Mouse (Mus musculus) spleen, postnatal 10 days (tissue): ENCODE data around the gene Cog2.

Experiments
- DNase-seq, 2 experiments: peaks; one replicate each; pipeline ENCODE4 v3.0.0; 2021 to 2022; ENCODE audit warnings: low spot score in 2 of 2

Cog2 gene

DNA sequence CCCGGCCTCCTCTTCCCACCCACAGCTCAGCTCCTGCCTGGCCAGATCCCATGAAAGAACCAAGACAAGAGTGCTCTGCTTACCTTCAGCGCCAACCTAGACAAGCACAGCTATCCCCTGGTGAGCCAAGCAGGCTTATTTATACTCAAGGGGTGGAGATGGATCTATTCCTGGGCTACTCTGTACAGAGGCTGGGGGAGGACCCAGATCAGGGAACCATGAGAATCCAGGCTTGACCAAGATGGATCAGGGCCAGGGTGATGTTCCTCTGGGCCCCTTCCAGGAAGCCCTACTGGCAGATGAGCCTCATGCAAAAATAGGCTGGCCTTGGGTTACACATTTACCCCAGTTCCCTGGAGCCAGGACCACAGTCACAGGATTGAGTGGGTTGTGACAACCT, 49.0 kb downstream of the Cog2 start, which contains the start of gene Agt:
Gene Agt (minus strand): TSS at position 114 of the 400 bp plus-strand sequence.
- DNase-seq: no peak

- DNase-seq: no peak
Measured at GRCm38 (mm10) chr8:124571732-124572429, 51.3 kb downstream of the Cog2 start.

DNA sequence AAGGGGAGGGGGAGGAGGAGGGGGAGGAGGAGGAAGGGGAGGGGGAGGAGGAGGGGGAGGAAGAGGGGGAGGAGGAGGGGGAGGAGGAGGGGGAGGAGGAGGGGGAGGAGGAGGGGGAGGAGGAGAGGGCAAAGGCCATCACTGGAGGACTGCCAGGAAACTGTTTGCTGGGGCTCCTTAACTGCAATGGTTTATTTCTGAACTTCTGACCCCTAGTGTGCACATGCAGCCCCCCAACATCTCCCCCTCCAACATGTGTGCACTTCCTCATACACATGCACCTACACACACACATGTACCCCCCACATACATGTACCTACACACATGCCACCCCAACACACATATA, 51.8 kb downstream of the Cog2 start:
- DNase-seq: no peak

DNA sequence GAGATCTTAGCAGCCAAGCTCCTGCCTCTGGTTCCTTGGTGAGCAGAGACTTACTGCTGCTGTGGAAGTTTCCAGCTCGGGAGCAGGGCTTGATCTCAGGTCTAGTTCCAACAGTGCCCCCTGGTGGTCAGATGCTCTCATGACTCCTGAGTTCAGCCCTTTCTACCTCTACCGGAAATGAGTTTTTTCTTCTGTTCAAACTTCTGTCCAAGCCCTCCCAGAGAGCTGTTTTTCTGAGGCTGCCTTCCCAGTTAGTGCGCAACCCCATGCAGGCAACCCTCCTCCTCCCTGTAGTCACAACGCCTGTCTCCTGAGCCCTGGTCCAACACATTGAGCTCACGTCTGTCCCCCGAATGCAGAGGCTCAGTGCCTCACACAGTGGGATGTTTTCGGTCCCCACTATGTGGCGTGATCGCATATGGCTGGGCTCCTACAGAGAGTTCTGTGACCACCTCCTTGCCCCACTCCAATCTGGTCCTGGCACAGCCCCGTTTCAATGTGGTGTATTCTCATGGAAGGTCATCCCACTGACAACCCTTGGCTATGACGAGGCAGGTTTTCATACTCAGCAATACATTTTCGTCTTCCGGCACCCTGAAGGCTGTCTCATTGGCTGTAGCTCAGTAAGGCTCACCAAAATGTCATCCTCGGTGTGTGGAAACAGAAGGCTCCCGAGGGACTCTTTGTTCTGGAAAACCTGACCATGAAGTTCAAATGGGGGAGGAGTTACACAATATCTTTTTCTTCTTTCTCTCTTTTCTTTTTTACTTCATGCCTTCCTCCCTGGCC, 53.2 kb downstream of the Cog2 start:
- DNase-seq: peak; percentile 75 to 89

- no peak for DNase-seq
Measured at GRCm38 (mm10) chr8:124575811-124576210, 55.2 kb downstream of the Cog2 start, which contains the start of gene Capn9. TSS of gene Capn9 (plus strand) at chr8:124576111.

GRCm38 (mm10) chr8:124576751-124577150, 56.2 kb downstream of the Cog2 start:
- no peak for DNase-seq

DNA sequence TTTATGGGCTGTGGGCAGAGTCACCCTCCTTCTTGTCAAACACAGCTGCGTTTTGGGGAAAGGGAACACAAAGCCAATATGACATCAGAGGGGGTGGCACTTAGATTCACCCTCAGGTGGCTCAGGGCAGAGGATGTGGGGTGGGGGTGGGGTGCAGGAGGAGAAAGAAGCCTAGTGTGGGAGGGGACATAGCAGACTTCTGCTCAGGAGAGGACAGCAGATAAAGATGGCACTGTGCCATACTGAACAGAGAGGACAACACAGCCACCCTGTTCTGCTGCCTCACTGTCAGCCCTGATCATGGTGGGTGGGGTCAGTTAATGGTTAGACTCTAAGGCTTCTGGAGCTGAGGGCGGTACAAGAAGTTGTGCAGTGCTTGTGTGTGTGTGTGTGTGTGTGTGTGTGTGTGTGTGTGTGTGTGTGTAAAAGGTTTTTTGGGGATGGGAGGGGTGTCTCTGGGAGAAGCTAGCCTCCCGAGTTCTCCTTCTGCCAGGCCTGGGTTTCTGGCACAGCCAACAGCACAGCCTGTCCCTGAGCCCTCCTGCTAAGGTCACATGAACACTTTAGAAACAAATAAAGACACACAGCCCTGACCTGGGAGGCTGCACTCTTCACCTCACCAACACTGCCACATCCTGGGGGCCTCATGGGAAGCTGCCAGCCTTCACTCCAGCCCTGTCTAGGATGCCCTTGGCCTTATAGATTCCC, 65.3 kb downstream of the Cog2 start:
- no peak for DNase-seq

GRCm38 (mm10) chr8:124586556-124586955, 66.0 kb downstream of the Cog2 start:
- no peak for DNase-seq

GRCm38 (mm10) chr8:124589393-124589792, 68.8 kb downstream of the Cog2 start:
- no peak for DNase-seq
